Mouse (Mus musculus) spleen, adult 2 months (tissue): ENCODE measurements around the gene Cdh18.

Source experiments
- CTCF ChIP-seq: fragments of 200-500 bp; IDR thresholded peaks from 2 replicates; pipeline ENCODE4 v1.5.1; 2011; ENCODE audit warnings: mild to moderate bottlenecking, inconsistent platforms; ENCODE audit not compliant: insufficient read depth, insufficient read length, insufficient replicate concordance; ENCODE audit errors: extremely low read depth
- POLR2A ChIP-seq: fragments of 200-500 bp; IDR thresholded peaks from 2 replicates; pipeline ENCODE4 v1.6.1; 2011; ENCODE audit warnings: low read depth, low read length, inconsistent platforms

- TF ChIP-seq CTCF: no peak
- TF ChIP-seq POLR2A: no peak
Measured at GRCm38 (mm10) chr15:23396646-23397045, 847.8 kb downstream of the Cdh18 start.
